In the genomic region with DNA sequence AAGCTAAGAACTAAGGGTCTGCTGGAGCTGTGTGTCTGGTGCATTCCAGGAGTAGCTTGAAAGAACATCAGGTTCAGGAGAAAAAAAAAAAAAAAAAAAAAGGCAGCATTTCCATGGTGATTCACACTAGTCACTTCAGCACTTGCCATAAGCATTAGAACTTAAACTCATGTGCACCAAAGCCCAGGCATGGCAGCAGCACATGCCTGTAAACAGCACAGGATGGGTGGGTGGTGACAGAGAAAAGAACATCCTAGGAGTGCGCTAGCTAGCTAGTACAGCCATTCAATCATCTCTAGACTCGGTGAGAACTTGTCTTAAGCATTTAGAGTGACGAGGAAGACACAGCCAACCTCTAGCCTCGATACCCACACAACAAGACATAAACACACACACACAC, we compare ENCODE assay signal across 1 mouse cellular context.
TF ChIP-seq lines count a peak whose summit lies in the region.

No protein-coding gene starts in this region.

TF ChIP-seq in MEL, 35 proteins besides CTCF, POLR2A, EP300 and RAD21:
- TF ChIP-seq TAL1 (IDR thresholded peaks at IDR 0.05; ENCODE audit: low read length) (no peak), ZNF384 (IDR thresholded peaks at IDR 0.05; ENCODE audit: low read depth, low read length) (peak; percentile 55; the same call in 1 of the 2 replicates)
